Mouse (Mus musculus) bone marrow, adult 2 months (tissue): ENCODE results near the gene Syde1. TPM values are rescaled to one million over a fixed set of nuclear protein-coding genes. Genes with fewer than 3 reads are reported as not detected.
A peak's percentile ranks its signal among the peaks of the same experiment; 100 is the strongest.

Experiments used
- H3K27ac ChIP-seq: fragments of 200-500 bp; 2 replicates; pipeline ENCODE4 v1.5.1; 2012; ENCODE audit warnings: low read depth, mild to moderate bottlenecking, control low read depth, inconsistent platforms, low read length; ENCODE audit not compliant: control insufficient read depth, poor library complexity, insufficient read depth
- H3K4me1 ChIP-seq: fragments of 200-500 bp; 2 replicates; pipeline ENCODE4 v1.6.1; 2011; ENCODE audit warnings: low read length; ENCODE audit not compliant: control insufficient read depth, insufficient read depth
- H3K4me3 ChIP-seq: fragments of 200-500 bp; replicated peaks from 2 replicates; pipeline ENCODE3; 2011; ENCODE audit warnings: mild to moderate bottlenecking, low read depth, low read length, control low read depth; ENCODE audit not compliant: control insufficient read depth
- CTCF ChIP-seq: fragments of 200-500 bp; IDR thresholded peaks from 2 replicates; pipeline ENCODE4 v1.5.1; 2011; ENCODE audit warnings: low read length, control low read depth; ENCODE audit not compliant: control insufficient read depth, insufficient read depth
- POLR2A ChIP-seq: fragments of 200-500 bp; IDR thresholded peaks from 2 replicates; pipeline ENCODE4 v1.6.1; 2011; ENCODE audit warnings: low read depth, mild to moderate bottlenecking, control low read depth, low read length, borderline replicate concordance; ENCODE audit not compliant: control insufficient read depth
- WGBS: fragments of 180-500 bp; shearing (Covaris S2); methylation state at CpG from one replicate; pipeline ENCODE4 v1.1.7; 2018; 5-methylcytosine and 5-hydroxymethylcytosine counted together
- polyA plus RNA-seq: library from polyadenylated mRNA; stranded (reverse); fragments of >200 nt; gene quantifications from 2 replicates; pipeline ENCODE4 v1.2.4, GENCODE M21; 2011; ENCODE audit warnings: low replicate concordance; ENCODE audit not compliant: missing spikeins, insufficient read depth, insufficient read length

The Syde1 gene
- polyA plus RNA-seq, 1 experiment: 5.5 TPM

GRCm38 (mm10) chr10:78583939-78584338, 7.8 kb downstream of the Syde1 start:
- H3K4me1 ChIP-seq: no peaks in the 10 kb centered on the region
- 89% methylated on average over 3 of the region's 3 CpGs for WGBS
- no peak for TF ChIP-seq CTCF
- no peak for TF ChIP-seq POLR2A
- no peak overlapping the region for H3K27ac ChIP-seq
- no peak overlapping the region for H3K4me3 ChIP-seq

DNA sequence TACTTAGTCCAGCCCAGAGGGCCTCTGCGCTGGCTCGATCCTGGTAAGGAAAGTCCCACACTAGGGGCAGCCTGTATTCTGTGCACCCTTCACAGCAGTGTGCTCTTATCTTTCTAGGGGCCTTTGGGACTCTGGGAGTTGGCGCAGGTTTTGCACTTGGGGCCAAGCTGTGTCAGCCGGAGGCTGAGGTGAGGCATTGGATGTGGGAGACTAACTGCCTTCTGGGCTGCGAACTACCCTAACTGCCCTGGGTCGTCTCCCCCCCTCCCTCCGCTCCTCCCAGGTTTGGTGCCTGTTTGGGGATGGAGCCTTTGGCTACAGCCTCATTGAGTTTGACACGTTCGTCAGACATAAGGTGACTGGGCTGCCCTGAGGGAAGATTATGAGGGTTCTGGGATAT, 8.4 kb downstream of the Syde1 start:
- 76% methylated on average over 9 of the region's 9 CpGs for WGBS
- H3K4me3 ChIP-seq: no peak overlapping the region
- no peak for TF ChIP-seq CTCF
- TF ChIP-seq POLR2A: no peak
- no peaks in the 10 kb centered on the region for H3K4me1 ChIP-seq
- H3K27ac ChIP-seq: no peak overlapping the region

- no peak overlapping the region for H3K4me3 ChIP-seq
- no peaks in the 10 kb centered on the region for H3K4me1 ChIP-seq
- no peak overlapping the region for H3K27ac ChIP-seq
- WGBS: 92% methylated on average over 7 of the region's 7 CpGs
- TF ChIP-seq POLR2A (no peak), CTCF (no peak)
Observed at GRCm38 (mm10) chr10:78581121-78581520, 10.6 kb downstream of the Syde1 start.

GRCm38 (mm10) chr10:78578204-78578603, 13.6 kb downstream of the Syde1 start:
- no peak overlapping the region for H3K4me3 ChIP-seq
- peaks cover 2% of the 10 kb centered on the region; the same call in 1 of the 2 replicates for H3K4me1 ChIP-seq
- 73% methylated on average over 3 of the region's 3 CpGs for WGBS
- TF ChIP-seq POLR2A (no peak), CTCF (no peak)
- no peak overlapping the region for H3K27ac ChIP-seq

GRCm38 (mm10) chr10:78576435-78577184, 15.2 kb downstream of the Syde1 start:
- H3K27ac ChIP-seq: no peak overlapping the region
- TF ChIP-seq POLR2A: no peak
- TF ChIP-seq CTCF: no peak
- H3K4me3 ChIP-seq: no peak overlapping the region
- WGBS: 81% methylated on average over 16 of the region's 16 CpGs
- H3K4me1 ChIP-seq: peaks cover 2% of the 10 kb centered on the region; the same call in 1 of the 2 replicates

GRCm38 (mm10) chr10:78575690-78576089, 16.1 kb downstream of the Syde1 start:
- Histone ChIP-seq H3K4me3 (peak overlapping the region; percentile 8), H3K4me1 (peaks cover 2% of the 10 kb centered on the region; the same call in 1 of the 2 replicates), H3K27ac (no peak overlapping the region)
- TF ChIP-seq POLR2A (no peak), CTCF (no peak)
- WGBS: 56% methylated on average over 2 of the region's 2 CpGs

GRCm38 (mm10) chr10:78575105-78575632, 16.6 kb downstream of the Syde1 start:
- H3K4me3 ChIP-seq: peak overlapping the region; percentile 87
- no peak for TF ChIP-seq POLR2A
- H3K4me1 ChIP-seq: peaks cover 2% of the 10 kb centered on the region; the same call in 1 of the 2 replicates
- WGBS: 9% methylated on average over 13 of the region's 13 CpGs
- H3K27ac ChIP-seq: peak overlapping the region; percentile 82; the same call in 1 of the 2 replicates

DNA sequence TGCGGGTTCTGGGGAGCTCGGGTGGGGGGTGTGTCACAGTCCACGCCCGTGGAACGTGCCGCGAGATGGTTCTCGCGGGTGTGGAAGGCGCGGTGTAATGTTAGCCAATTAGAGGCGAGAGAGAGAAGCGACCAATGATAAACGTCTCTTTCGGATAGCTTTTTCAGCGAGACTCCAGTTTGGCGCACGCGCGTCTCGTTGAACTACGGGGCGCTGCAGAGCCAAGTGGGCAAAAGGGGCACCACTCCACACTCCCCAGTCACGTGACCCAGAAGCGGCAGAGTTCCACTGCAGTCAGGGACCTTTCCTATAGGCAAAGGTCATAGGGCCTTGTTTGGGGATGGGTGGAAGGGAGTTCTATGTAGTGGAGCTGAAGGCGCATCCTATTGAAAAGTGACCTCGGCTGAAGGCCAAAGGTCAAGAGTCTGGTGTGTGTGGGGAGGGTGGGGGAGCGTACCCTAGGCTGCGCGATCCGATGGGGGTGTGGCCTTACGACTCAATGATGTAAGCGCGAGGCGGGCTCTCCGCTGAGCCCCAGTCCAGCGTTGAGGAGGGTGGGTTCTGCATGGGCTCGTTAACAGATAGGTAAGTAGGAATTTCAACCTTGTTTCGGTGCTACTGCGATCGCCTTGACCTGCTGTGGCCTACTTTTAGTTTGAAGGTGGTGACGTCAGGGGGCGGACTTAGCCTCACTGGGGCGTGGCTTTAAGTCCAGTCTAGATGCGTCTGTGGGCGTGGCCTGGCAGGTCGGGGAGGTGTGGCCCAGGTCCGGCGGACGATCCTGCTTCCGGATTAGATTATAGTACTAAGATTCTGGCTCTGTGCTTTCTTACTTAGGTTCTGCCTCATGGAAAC, 17.3 kb downstream of the Syde1 start, which contains the start of gene Ilvbl:
TSS of gene Ilvbl (plus strand) at position 97 of the 855 bp plus-strand sequence.
- Histone ChIP-seq H3K4me3 (peak within 1 kb of the TSS; percentile 87), H3K27ac (peak within 1 kb of the TSS; percentile 82), H3K4me1 (peaks cover 2% of the 10 kb centered on the region; the same call in 1 of the 2 replicates)
- TF ChIP-seq POLR2A (peak; percentile 16; the same call in 1 of the 2 replicates), CTCF (no peak)
- WGBS: under 1% methylated on average over 51 of the region's 51 CpGs
